ENCODE assay signal across 8 mouse cellular contexts in the genomic region with DNA sequence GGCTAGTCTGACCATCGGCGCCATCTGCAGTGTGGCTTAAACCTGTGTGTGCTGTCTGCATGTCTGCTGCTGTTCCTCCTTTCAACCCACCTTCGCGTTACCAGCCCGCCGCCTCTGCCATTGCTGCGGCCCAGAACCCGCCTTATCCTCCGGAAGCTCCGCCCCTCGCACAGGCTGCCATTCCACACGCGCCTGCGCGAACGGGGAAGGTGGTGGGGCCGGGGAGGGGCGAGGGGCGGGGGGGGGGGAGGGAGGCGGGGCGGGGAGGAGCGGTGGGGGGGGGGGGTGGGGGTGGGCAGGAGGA. TPM values are rescaled to one million over a fixed set of nuclear protein-coding genes. Genes with fewer than 3 reads are reported as not detected.
A peak's percentile ranks its signal among the peaks of the same experiment; 100 is the strongest.
DNase-seq lines count a peak whose midpoint lies in the region; ATAC-seq lines count a peak whose summit lies in the region.

Gene Lage3 (minus strand): TSS at position 152 of the 304 bp plus-strand sequence.

- ATAC-seq in inflammation-experienced regulatory T-cells, adult 6 months: peak; percentile 84
- peak; percentile 99 for ATAC-seq in megakaryocyte progenitor cell, adult 5-6 weeks (replicated peaks; ENCODE audit: poor library complexity)

- intact Hi-C loops in gastrocnemius, postnatal 14 days (cut with DNase I; ENCODE audit: low total_unique reads): no loop called here
- intact Hi-C loops in left cerebral cortex, postnatal 10 days (cut with DNase I): no loop called here

- peak; percentile 69 to 72 for DNase-seq in adrenal gland, adult 18-20 months (ENCODE audit: low spot score in 2 of 2)
- DNase-seq in embryo, embryonic 10.5 days (ENCODE audit: low spot score): peak; percentile 81
- DNase-seq in gastrocnemius, postnatal 14 days: peak; percentile 84
- peak; percentile 63 to 91 for DNase-seq in left cerebral cortex, postnatal 10 days (ENCODE audit: extremely low spot score in 1 of 2, low spot score in 2 of 2)
- DNase-seq in right cerebral cortex, postnatal 14 days: peak; percentile 73
- peak; percentile 71 to 72 for DNase-seq in urinary bladder, postnatal 4 days (ENCODE audit: low spot score in 2 of 2)

RNA-seq across cellular contexts. Expression of gene Lage3, which starts in this region (rescaled TPM):
- 10 to 100 TPM; 43.2 to 53.2 TPM for total RNA-seq in adrenal gland, adult 18-20 months (2021)
- 10 to 100 TPM; 36.1 to 36.3 TPM for total RNA-seq in gastrocnemius, postnatal 14 days (2021)
- polyA plus RNA-seq in inflammation-experienced regulatory T-cells, adult 6 months (2017; shearing (Covaris generic)): 10 to 100 TPM; 70.0 to 79.0 (median 77.5) TPM
- 10 to 100 TPM; 31.9 to 35.9 TPM for total RNA-seq in left cerebral cortex, postnatal 10 days (2021)
- 88.3 and 93.1 TPM in 2 replicates for total RNA-seq in megakaryocyte progenitor cell, adult 5-6 weeks (2015)
- total RNA-seq in megakaryocyte progenitor cell, adult 5-6 weeks (2017): 22.6 and 28.1 TPM in 2 replicates

Comparison
In these comparisons a context has a peak if more than half of its experiments do, and no peak if none do; other contexts are left out.
1. Peak in every context shown above with its lines: DNase-seq and ATAC-seq.